Mouse (Mus musculus) lung, embryonic 15.5 days (tissue): ENCODE measurements around the gene Sept14. TPM values are rescaled to one million over a fixed set of nuclear protein-coding genes. Genes with fewer than 3 reads are reported as not detected.
A peak's percentile ranks its signal among the peaks of the same experiment; 100 is the strongest.

Experiments
- ATAC-seq: fragments of 200-750 bp; cut with Nextera tagmentation; 2 replicates; pipeline ENCODE4 v1.8.0; 2017; ENCODE audit warnings: moderate number of reproducible peaks, borderline replicate concordance; ENCODE audit not compliant: low FRiP score, low TSS enrichment; ENCODE audit errors: extremely low read depth
- H3K27ac ChIP-seq: fragments of 300-500 bp; sonication (generic); 2 replicates; pipeline ENCODE4 v1.5.1; 2015; ENCODE audit warnings: moderate library complexity, mild to moderate bottlenecking, inconsistent platforms
- H3K27me3 ChIP-seq: fragments of 300-500 bp; sonication (generic); 2 replicates; pipeline ENCODE4 v1.6.1; 2015; ENCODE audit warnings: inconsistent platforms
- H3K36me3 ChIP-seq: fragments of 300-500 bp; sonication (generic); 2 replicates; pipeline ENCODE4 v1.6.1; 2015; ENCODE audit warnings: inconsistent platforms
- H3K4me1 ChIP-seq: fragments of 300-500 bp; sonication (generic); 2 replicates; pipeline ENCODE4 v1.6.1; 2015; ENCODE audit warnings: inconsistent platforms
- H3K4me2 ChIP-seq: fragments of 300-500 bp; sonication (generic); 2 replicates; pipeline ENCODE4 v1.6.1; 2015; ENCODE audit warnings: inconsistent platforms, mild to moderate bottlenecking, moderate library complexity
- H3K4me3 ChIP-seq: fragments of 300-500 bp; sonication (generic); 2 replicates; pipeline ENCODE4 v1.5.1; 2015; ENCODE audit warnings: mild to moderate bottlenecking, inconsistent platforms
- H3K9ac ChIP-seq: fragments of 300-500 bp; sonication (generic); 2 replicates; pipeline ENCODE4 v1.6.1; 2015; ENCODE audit warnings: inconsistent platforms
- H3K9me3 ChIP-seq: fragments of 300-500 bp; sonication (generic); 2 replicates; pipeline ENCODE4 v1.6.1; 2016; ENCODE audit warnings: inconsistent platforms
- WGBS: fragments of 180-500 bp; shearing (Covaris S2); methylation state at CpG from one replicate; pipeline ENCODE4 v1.1.7; 2015; 5-methylcytosine and 5-hydroxymethylcytosine counted together
- polyA plus RNA-seq: library from polyadenylated mRNA; unstranded; fragments of >200 nt; fragmentation: Nextera tagmentation; extraction: Ambion mirVana; gene quantifications from 2 replicates; pipeline ENCODE4 v1.2.1, GENCODE M21; 2015

Sept14 gene
- polyA plus RNA-seq = not detected in 2 replicates

DNA sequence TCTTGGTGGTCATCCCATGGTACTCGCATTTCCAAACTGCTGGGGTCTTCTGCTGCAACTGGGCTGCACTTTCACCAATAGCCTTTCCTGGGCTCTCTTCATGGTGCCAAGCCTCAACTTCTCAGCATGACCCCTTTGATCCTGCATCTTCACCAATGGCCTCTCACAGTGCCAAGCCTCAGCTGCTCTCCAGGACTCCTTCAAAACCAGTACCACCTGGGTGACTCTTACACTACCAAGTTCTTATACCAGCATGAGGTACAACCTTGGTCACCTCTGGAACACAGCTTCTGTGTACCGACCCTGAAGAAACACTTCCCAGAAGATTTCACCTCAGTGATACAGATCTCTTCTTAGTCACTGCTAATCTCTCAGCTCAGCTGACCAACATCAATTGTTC is at the start of gene Sept14:
Sept14 (minus strand) TSS at position 101 of the 400 bp plus-strand sequence.
- H3K36me3 ChIP-seq = no peaks in the 10 kb centered on the region
- H3K27me3 ChIP-seq = no peaks in the 10 kb centered on the region
- ATAC-seq = no peak
- no peak within 1 kb of the TSS for H3K9ac ChIP-seq
- no peak within 1 kb of the TSS for H3K4me2 ChIP-seq
- 52% methylated on average over 2 of the region's 2 CpGs for WGBS
- H3K9me3 ChIP-seq = no peaks in the 10 kb centered on the region
- H3K27ac ChIP-seq = no peak within 1 kb of the TSS
- no peak within 1 kb of the TSS for H3K4me3 ChIP-seq
- no peaks in the 10 kb centered on the region for H3K4me1 ChIP-seq

DNA sequence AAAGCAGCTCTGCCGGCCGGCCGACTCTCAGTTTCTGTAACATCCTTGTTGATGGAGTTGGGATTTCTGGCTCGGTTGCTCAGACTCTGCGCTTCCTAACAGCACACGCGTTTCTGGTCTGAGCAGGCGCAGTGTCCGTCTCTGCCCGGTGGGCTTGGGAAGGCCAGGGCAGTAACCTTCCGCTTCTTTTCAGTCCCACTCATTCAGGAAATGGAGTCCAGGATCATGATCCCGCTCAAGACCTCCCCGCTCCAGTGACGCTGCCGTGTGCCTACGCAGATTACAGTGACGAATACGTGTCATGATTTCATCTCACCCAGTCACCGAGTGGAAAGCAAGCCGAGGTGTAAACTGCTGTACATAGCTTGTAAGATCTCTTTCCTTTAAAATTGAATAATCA is 48.6 kb upstream of the Sept14 start:
- H3K9ac ChIP-seq = no peak overlapping the region
- no peaks in the 10 kb centered on the region for H3K9me3 ChIP-seq
- no peak for ATAC-seq
- H3K4me2 ChIP-seq = no peak overlapping the region
- H3K4me1 ChIP-seq = no peaks in the 10 kb centered on the region
- no peaks in the 10 kb centered on the region for H3K27me3 ChIP-seq
- no peak overlapping the region for H3K4me3 ChIP-seq
- no peak overlapping the region for H3K27ac ChIP-seq
- 89% methylated on average over 20 of the region's 20 CpGs for WGBS
- peaks cover 16% of the 10 kb centered on the region for H3K36me3 ChIP-seq

DNA sequence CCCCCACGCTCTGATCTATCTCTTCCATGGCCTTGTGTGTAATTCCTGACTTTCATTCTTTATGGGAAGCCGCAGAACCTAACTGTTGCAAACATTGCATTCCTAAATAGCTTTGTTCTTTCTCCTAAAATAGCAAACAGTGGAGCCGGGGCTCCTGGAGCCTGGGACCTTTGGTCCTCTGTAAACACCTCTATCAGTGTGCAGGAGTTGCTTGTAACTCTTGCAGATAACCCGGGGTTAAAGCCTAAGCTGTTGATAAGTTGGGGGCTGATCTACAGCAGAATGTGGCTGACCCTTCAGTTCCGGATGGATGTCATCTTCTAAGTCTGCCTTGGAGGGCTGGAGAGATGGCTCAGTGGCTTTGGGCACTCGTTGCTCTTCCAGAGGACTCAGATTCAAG is 35.7 kb upstream of the Sept14 start:
- Histone ChIP-seq H3K27me3 (no peaks in the 10 kb centered on the region), H3K27ac (no peak overlapping the region), H3K4me3 (no peak overlapping the region), H3K4me2 (no peak overlapping the region), H3K9ac (no peak overlapping the region), H3K36me3 (peaks cover 45% of the 10 kb centered on the region), H3K4me1 (no peaks in the 10 kb centered on the region), H3K9me3 (no peaks in the 10 kb centered on the region)
- ATAC-seq = no peak
- WGBS = 20% methylated on average over 6 of the region's 6 CpGs

DNA sequence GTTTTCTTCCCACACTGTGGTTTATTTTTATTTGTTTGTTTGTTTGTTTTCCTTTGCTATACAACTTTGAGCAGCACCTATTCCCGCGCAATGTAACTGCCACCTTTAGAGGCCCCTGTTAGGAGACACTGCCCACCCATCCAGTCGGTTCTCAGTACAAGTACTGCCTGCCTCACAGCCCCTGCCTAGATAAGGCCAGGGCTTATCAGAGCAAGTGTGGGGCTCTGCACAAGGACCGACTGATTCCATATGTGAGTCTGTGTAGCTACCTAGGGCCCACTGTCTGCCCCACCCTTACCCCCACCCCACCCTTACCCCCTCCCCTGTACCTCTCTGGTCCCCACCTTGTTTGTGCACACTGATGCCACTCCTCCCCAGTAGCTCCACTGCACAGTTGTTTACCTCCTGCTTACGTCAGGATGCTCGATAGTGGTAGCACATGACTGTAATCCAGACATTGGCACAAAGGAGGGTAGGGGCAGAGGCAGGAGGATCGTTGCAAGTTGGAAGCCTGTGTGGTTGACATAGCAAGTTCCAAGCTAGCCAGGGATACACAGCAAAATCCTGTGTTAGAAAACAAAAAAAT is 34.7 kb upstream of the Sept14 start:
- Histone ChIP-seq H3K9me3 (no peaks in the 10 kb centered on the region), H3K27ac (no peak overlapping the region), H3K9ac (no peak overlapping the region), H3K36me3 (peaks cover 39% of the 10 kb centered on the region), H3K27me3 (no peaks in the 10 kb centered on the region), H3K4me2 (no peak overlapping the region), H3K4me3 (no peak overlapping the region), H3K4me1 (no peaks in the 10 kb centered on the region)
- ATAC-seq = no peak; the same call in 1 of the 2 replicates
- WGBS = 57% methylated on average over 7 of the region's 7 CpGs

DNA sequence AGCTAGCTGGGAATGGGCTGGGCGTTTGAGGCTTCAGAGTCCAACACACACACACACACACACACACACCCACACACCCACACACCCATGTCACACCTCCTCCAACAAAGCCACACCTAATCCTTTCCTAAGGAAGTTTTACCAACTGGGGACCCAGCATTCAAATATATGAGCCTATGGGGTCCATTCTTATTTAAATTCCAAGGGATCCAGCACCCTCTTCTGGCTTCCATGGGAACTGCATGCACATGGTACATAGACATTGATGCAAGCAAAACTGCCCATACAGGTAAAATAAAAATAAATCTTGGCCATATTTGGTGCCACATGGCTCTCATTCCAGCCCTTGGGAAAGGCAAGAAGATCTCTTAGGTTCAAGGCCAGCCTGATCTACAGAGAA is 32.7 kb upstream of the Sept14 start:
- Histone ChIP-seq H3K4me3 (no peak overlapping the region), H3K27ac (no peak overlapping the region), H3K4me1 (no peaks in the 10 kb centered on the region), H3K27me3 (no peaks in the 10 kb centered on the region), H3K9ac (no peak overlapping the region), H3K9me3 (no peaks in the 10 kb centered on the region), H3K4me2 (no peak overlapping the region), H3K36me3 (peaks cover 25% of the 10 kb centered on the region)
- WGBS = 88% methylated on average over 1 of the region's 1 CpGs
- no peak for ATAC-seq

DNA sequence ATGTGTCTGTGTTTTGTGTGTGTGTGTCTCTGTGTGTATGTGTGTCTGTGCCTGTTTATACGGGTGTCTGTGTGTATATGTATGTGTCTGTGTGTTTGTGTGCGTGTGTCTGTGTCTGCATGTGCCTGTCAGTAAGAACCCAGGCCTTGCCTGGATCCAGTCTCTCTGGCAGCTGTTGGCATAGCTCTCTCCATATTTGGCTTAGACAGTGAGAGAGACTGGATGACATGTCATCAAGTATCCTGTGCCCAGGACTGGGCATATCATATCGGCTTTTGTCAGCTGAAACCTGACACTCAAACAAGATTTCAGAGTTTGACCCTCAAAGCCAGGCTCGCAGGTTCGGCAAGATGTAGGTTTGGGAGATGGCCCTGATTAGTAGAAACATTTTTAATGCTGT is 22.7 kb upstream of the Sept14 start:
- no peak overlapping the region for H3K4me2 ChIP-seq
- no peak for ATAC-seq
- H3K4me1 ChIP-seq = peaks cover 35% of the 10 kb centered on the region
- no peak overlapping the region for H3K9ac ChIP-seq
- no peaks in the 10 kb centered on the region for H3K27me3 ChIP-seq
- no peaks in the 10 kb centered on the region for H3K36me3 ChIP-seq
- no peaks in the 10 kb centered on the region for H3K9me3 ChIP-seq
- H3K4me3 ChIP-seq = no peak overlapping the region
- no peak overlapping the region for H3K27ac ChIP-seq
- WGBS = 58% methylated on average over 5 of the region's 5 CpGs

DNA sequence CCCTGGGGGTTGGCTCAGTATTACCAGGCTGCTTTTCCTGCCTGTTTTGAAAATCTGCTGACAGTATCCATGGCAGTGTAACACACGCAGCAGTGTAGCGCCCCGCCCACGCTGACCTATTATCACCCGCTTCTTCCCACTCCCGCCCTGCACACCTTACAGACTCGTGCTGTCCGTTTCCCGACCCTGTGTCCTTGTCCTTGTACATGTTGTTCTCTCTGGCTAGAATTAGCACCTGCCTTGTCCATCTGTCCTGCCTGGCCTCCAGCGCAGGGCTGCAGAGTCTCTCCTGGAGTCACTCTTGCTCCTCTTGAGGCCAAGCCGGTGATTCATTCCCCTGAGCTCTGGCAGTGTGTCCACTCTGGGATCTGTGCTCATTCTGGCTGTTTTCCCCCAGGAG is 22.0 kb upstream of the Sept14 start:
- ATAC-seq = no peak
- Histone ChIP-seq H3K27me3 (no peaks in the 10 kb centered on the region), H3K4me1 (peaks cover 40% of the 10 kb centered on the region), H3K9ac (no peak overlapping the region), H3K36me3 (no peaks in the 10 kb centered on the region), H3K4me3 (no peak overlapping the region), H3K27ac (no peak overlapping the region), H3K9me3 (no peaks in the 10 kb centered on the region), H3K4me2 (no peak overlapping the region)
- WGBS = 67% methylated on average over 11 of the region's 11 CpGs

DNA sequence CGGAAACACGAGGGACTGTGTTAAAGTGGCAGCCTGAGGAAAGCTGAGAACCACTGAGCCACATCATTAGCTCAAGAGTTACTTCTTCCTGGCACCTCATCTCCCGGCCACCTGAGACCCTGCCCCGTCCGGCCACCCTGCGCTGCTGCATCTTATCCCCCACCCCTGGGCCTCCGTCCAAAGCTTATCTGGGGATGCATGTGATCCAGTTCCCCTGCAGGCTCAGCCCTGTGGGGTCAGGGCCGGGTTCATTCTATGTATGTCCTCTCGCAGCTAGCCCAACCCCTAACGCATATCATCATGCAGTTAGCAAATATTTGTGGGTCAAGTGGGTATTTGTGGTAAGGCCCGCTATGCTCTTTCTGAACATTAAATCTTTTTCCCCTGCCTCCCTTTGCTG is 21.0 kb upstream of the Sept14 start:
- Histone ChIP-seq H3K9me3 (no peaks in the 10 kb centered on the region), H3K36me3 (no peaks in the 10 kb centered on the region), H3K9ac (no peak overlapping the region; the same call in 1 of the 2 replicates), H3K27me3 (no peaks in the 10 kb centered on the region), H3K27ac (peak overlapping the region; percentile 38), H3K4me2 (peak overlapping the region; percentile 21), H3K4me1 (peaks cover 44% of the 10 kb centered on the region), H3K4me3 (no peak overlapping the region)
- 16% methylated on average over 11 of the region's 11 CpGs for WGBS
- ATAC-seq = no peak

DNA sequence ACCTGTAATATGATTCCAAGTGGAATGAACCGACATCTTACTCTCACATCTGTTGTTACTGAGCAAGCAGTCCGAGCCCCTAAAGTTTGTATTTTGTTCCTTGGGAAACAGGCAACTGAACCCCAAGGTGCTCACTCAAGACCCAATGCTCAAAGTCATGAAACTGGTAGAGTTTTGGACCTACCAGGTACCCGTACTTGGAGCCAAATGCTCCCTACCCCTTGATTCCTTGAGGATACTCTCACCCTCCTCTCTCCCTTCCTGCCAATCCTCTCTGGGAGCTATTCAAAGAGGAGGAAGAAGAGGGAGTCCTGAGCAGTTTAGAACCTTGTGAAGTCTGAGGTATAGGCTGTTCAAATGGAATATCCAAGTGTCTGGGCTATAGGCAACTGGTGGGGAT is 18.5 kb upstream of the Sept14 start:
- WGBS = 82% methylated on average over 3 of the region's 3 CpGs
- Histone ChIP-seq H3K9ac (no peak overlapping the region), H3K27ac (no peak overlapping the region), H3K4me3 (no peak overlapping the region), H3K9me3 (no peaks in the 10 kb centered on the region), H3K36me3 (no peaks in the 10 kb centered on the region), H3K4me1 (peaks cover 48% of the 10 kb centered on the region), H3K4me2 (no peak overlapping the region), H3K27me3 (no peaks in the 10 kb centered on the region)
- no peak for ATAC-seq

DNA sequence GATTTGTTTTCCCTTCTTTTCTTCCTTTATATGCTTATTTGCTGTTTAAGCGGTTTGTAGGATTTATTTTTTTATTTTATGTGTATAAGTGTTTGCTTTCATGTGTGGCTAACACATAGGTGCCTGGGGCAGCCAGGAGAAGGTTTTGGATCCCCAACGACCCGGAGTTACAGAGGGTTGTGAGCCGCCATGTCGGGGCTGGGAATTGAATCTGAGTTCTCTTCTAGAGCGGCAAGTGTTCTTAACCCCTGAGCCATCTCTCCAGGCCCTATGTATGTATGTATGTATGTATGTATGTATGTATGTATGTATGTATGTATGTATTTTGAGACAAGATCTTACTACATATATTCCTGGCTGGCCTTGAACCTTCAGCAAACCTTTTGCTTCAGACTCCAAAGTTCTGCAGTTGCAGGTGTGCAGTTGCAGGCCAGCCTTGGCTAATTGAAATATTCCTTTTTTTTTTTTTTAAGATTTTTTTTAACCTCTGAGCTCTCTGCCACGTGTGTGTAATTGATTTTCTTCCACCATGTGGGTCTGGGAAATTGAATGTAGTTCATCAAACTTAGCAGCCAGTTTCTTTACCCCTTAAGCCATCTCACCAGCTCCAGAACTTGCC is 17.6 kb upstream of the Sept14 start:
- Histone ChIP-seq H3K36me3 (no peaks in the 10 kb centered on the region), H3K4me2 (peak overlapping the region; percentile 52), H3K4me1 (peaks cover 48% of the 10 kb centered on the region), H3K4me3 (peak overlapping the region; percentile 87), H3K27ac (peak overlapping the region; percentile 97), H3K27me3 (no peaks in the 10 kb centered on the region), H3K9me3 (no peaks in the 10 kb centered on the region), H3K9ac (peak overlapping the region; percentile 94)
- ATAC-seq = no peak
- 22% methylated on average over 7 of the region's 7 CpGs for WGBS

DNA sequence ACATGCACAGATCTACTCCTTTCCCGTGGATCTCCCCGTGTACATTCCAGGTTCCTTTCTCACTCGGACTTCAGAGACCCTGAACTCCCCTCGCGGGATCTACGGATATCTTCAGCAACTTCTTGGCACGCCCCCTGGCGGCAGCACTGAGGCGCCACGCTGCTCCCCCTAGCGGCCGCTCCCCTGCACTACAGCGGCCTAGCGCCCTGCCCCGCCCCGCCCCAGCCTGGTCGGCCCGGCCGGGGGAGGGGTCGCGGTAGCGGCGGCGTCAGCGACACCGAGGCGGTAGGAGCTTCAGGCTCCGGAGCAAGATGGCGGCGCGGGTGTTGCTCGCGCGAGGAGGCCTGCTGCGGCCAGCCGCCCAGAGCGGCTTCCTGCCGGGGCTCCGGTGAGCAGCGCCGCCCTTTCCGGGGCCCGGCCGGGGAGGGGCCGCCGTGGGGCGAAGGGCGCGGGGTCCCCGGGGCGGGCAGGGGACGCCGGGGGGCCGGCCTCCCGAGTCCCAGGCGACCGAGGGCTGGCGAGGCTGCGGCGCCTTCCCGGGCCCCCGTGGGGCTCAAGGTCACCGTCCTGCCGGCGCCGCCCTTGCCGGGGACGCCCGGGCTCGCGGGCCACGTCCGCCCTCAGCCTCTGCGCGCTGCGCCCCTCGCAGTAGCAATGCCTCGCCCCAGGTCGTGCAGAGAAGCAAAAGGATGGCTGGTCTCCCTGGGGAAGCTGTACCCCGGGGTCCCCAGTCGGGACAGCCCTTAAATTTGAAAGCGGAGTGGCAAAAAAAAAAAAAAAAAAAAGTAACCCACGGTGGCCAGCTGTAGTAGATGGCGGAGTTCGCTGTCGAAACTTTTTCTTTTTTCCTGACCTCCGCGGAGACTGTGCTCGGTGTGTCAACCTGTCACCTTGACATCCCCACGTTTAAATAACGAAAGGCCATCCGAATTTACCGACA is 16.8 kb upstream of the Sept14 start, which contains the start of gene Nipsnap2:
Nipsnap2 (plus strand) TSS at position 230 of the 940 bp plus-strand sequence.
- Histone ChIP-seq H3K9ac (peak within 1 kb of the TSS; percentile 94), H3K27me3 (no peaks in the 10 kb centered on the region), H3K27ac (peak within 1 kb of the TSS; percentile 97), H3K4me2 (peak within 1 kb of the TSS; percentile 52), H3K4me1 (peaks cover 42% of the 10 kb centered on the region), H3K9me3 (no peaks in the 10 kb centered on the region), H3K36me3 (peaks cover 4% of the 10 kb centered on the region; the same call in 1 of the 2 replicates), H3K4me3 (peak within 1 kb of the TSS; percentile 87)
- peak; percentile 97 for ATAC-seq
- under 1% methylated on average over 68 of the region's 93 CpGs for WGBS

DNA sequence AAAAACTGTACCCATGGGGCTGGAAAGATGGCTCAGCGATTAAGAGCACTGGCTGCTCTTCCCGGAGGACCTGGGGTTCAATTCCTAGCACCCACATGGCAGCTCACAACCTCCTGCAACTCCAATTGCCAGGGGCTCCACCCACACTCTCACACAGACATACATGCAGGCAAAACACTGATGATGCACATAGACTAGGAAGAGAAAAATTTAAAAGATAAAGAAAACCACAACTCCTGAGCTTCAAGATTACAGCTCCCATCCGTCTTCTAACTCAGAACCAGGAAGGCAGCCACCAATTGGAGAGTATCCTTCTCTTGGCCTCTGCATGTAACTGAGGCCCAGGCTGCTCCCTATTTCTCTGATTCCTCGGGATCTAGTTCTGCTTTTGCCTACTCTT is 16.0 kb upstream of the Sept14 start:
- Histone ChIP-seq H3K9ac (peak overlapping the region; percentile 94), H3K36me3 (peaks cover 12% of the 10 kb centered on the region), H3K4me2 (peak overlapping the region; percentile 52), H3K9me3 (no peaks in the 10 kb centered on the region), H3K27me3 (no peaks in the 10 kb centered on the region), H3K4me1 (peaks cover 34% of the 10 kb centered on the region), H3K27ac (peak overlapping the region; percentile 97), H3K4me3 (peak overlapping the region; percentile 87)
- no peak for ATAC-seq
- WGBS = 47% methylated on average over 4 of the region's 4 CpGs
